ENCODE assay signal across 9 mouse cellular contexts in the genomic region with DNA sequence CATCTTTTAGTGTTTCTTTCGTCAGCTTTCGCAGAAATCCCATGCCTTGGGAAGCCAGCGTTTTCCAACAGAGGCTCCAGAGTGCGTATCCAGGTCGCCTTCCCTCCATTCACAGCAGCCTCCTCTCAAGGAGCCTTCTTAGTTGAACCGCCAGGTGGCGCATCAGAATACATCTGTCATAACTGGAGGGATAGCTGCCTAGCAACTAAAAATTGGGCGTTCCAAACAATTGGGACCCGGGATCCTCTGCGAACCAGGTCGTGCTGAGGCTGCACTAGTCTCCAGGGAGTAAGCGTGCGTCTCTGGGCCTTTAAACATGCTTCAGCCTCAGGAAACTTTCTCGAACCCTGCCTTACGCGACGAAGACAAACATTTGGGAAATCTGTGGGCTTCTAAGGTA. TPM values are rescaled to one million over a fixed set of nuclear protein-coding genes. Genes with fewer than 3 reads are reported as not detected.
DNase-seq lines count a peak whose midpoint lies in the region; ATAC-seq lines count a peak whose summit lies in the region.
"Had no signal": no experiment of that assay in that cellular context is flagged by ENCODE, and none has a peak within 500 bp of the region (broad histone marks: within the 10 kb centered on the region; RNA-seq: fewer than 3 reads in every experiment).

No protein-coding gene starts in this region.

- H3K9me3 ChIP-seq in heart, embryonic 14.5 days (ENCODE audit: control insufficient read depth, low read length): no peaks in the 10 kb centered on the region
- H3K9me3 ChIP-seq in liver, embryonic 12.5 days (replicated peaks): no peaks in the 10 kb centered on the region
- no peaks in the 10 kb centered on the region for H3K9me3 ChIP-seq in stomach, embryonic 14.5 days (ENCODE audit: control insufficient read depth, low read depth, low read length)

- no peak overlapping the region for H3K9ac ChIP-seq in heart, embryonic 14.5 days (ENCODE audit: low read length)
- H3K9ac ChIP-seq in liver, embryonic 12.5 days: no peak overlapping the region
- H3K9ac ChIP-seq in stomach, embryonic 14.5 days (replicated peaks; ENCODE audit: low read depth, low read length): no peak overlapping the region

- WGBS in heart, embryonic 14.5 days: 4% methylated on average over 17 of the region's 17 CpGs
- WGBS in liver, embryonic 12.5 days (ENCODE audit: insufficient replicate concordance): 5% methylated on average over 17 of the region's 17 CpGs
- WGBS in stomach, embryonic 14.5 days: 5% methylated on average over 17 of the region's 17 CpGs

- H3K27me3 ChIP-seq in heart, embryonic 14.5 days (ENCODE audit: control insufficient read depth, insufficient read depth, low read length): peaks cover 16% of the 10 kb centered on the region; the same call in 1 of the 2 replicates
- peaks cover 67% of the 10 kb centered on the region for H3K27me3 ChIP-seq in liver, embryonic 12.5 days (replicated peaks)
- peaks cover 5% of the 10 kb centered on the region; the same call in 1 of the 2 replicates for H3K27me3 ChIP-seq in stomach, embryonic 14.5 days (ENCODE audit: control insufficient read depth, insufficient read depth, low read length)

- H3K4me2 ChIP-seq in heart, embryonic 14.5 days (ENCODE audit: low read length): peak overlapping the region; percentile 40
- peak overlapping the region; percentile 47 for H3K4me2 ChIP-seq in liver, embryonic 12.5 days
- H3K4me2 ChIP-seq in stomach, embryonic 14.5 days (replicated peaks; ENCODE audit: low read depth, low read length): peak overlapping the region; percentile 40

- H3K27ac ChIP-seq in brown adipose tissue, adult 24 weeks (replicated peaks; ENCODE audit: low read depth, low read length): no peak overlapping the region
- H3K27ac ChIP-seq in heart, embryonic 14.5 days (replicated peaks in 1 of 2; ENCODE audit: control insufficient read depth in 1 of 2, insufficient read depth in 1 of 2, low read depth in 2 of 2, low read length in 2 of 2): no peak overlapping the region
- no peak overlapping the region for H3K27ac ChIP-seq in liver, embryonic 12.5 days
- H3K27ac ChIP-seq in stomach, embryonic 14.5 days (ENCODE audit: low read length): no peak overlapping the region

- H3K4me1 ChIP-seq in brown adipose tissue, adult 24 weeks (ENCODE audit: control insufficient read depth, insufficient read depth, insufficient read length, low read length): peaks cover 8% of the 10 kb centered on the region; the same call in 1 of the 2 replicates
- H3K4me1 ChIP-seq in heart, embryonic 14.5 days (ENCODE audit: control insufficient read depth in 2 of 2, insufficient read depth in 2 of 2, low read length in 2 of 2): peaks cover 6 to 11% of the 10 kb centered on the region in 2 experiments; a peak in 3 of 4 replicates
- peaks cover 13% of the 10 kb centered on the region for H3K4me1 ChIP-seq in liver, embryonic 12.5 days
- peaks cover 5% of the 10 kb centered on the region; the same call in 1 of the 2 replicates for H3K4me1 ChIP-seq in stomach, embryonic 14.5 days (ENCODE audit: control insufficient read depth, insufficient read depth, low read length)

- peak overlapping the region; percentile 33 for H3K4me3 ChIP-seq in brown adipose tissue, adult 24 weeks (ENCODE audit: insufficient read depth, low read depth, low read length)
- peak overlapping the region in 1 of 2 experiments; percentile 2; a peak in 1 of 4 replicates for H3K4me3 ChIP-seq in heart, embryonic 14.5 days (ENCODE audit: control insufficient read depth in 1 of 2, insufficient read depth in 1 of 2, low read depth in 1 of 2, low read length in 2 of 2)
- peak overlapping the region; percentile 13; the same call in 1 of the 2 replicates for H3K4me3 ChIP-seq in liver, embryonic 12.5 days
- peak overlapping the region; percentile 8 for H3K4me3 ChIP-seq in stomach, embryonic 14.5 days (ENCODE audit: low read depth, low read length)
- H3K4me3 ChIP-seq: erythroblast, embryonic 14.5 days had no signal

- no peaks in the 10 kb centered on the region for H3K36me3 ChIP-seq in heart, embryonic 14.5 days (ENCODE audit: control insufficient read depth, insufficient read depth, low read length)
- no peaks in the 10 kb centered on the region for H3K36me3 ChIP-seq in liver, embryonic 12.5 days
- no peaks in the 10 kb centered on the region for H3K36me3 ChIP-seq in stomach, embryonic 14.5 days (ENCODE audit: control insufficient read depth, insufficient read depth, low read length)

- DNase-seq in CD4-positive, CD25-positive, alpha-beta regulatory T cell, adult 2 months (ENCODE audit: low read depth, low spot score): peak; percentile 90
- DNase-seq in fibroblast of lung, adult 2 months (ENCODE audit: low read depth): peak; percentile 55
- DNase-seq in kidney, postnatal 10 days: peak; percentile 91
- peak; percentile 66 to 81 for DNase-seq in natural killer cell, adult 2 months (ENCODE audit: low spot score in 2 of 2)

- peak; percentile 64; the same call in 1 of the 2 replicates for ATAC-seq in heart, embryonic 14.5 days (ENCODE audit: insufficient number of reproducible peaks, insufficient read depth, low FRiP score, low read depth)
- ATAC-seq in liver, embryonic 12.5 days: peak; percentile 65; the same call in 1 of the 2 replicates
- peak; percentile 62; the same call in 1 of the 2 replicates for ATAC-seq in stomach, embryonic 14.5 days (ENCODE audit: insufficient number of reproducible peaks, insufficient read depth, low FRiP score, low read depth)

RNA-seq across cellular contexts. Expression of gene 5330417C22Rik, which starts 1.0 kb away (rescaled TPM):
- polyA plus RNA-seq in brown adipose tissue, adult 24 weeks (2012; ENCODE audit: insufficient read depth, insufficient read length, missing spikeins): not detected in 2 replicates
- 0.73 and 0.80 TPM in 2 replicates for polyA plus RNA-seq in heart, embryonic 14.5 days (2014; fragmentation: Nextera tagmentation; extraction: Ambion mirVana)
- polyA plus RNA-seq in liver, embryonic 12.5 days (2016; fragmentation: Nextera tagmentation; extraction: Ambion mirVana): 0.08 and 0.13 TPM in 2 replicates
- 7.4 and 15.0 TPM in 2 replicates for polyA plus RNA-seq in stomach, embryonic 14.5 days (2014; fragmentation: Nextera tagmentation; extraction: Ambion mirVana)

RNA-seq across cellular contexts. Expression of gene 1700013F07Rik, which starts 3.4 kb away (rescaled TPM):
- not detected in 2 replicates for polyA plus RNA-seq in brown adipose tissue, adult 24 weeks (2012; ENCODE audit: insufficient read depth, insufficient read length, missing spikeins)
- polyA plus RNA-seq in heart, embryonic 14.5 days (2014; fragmentation: Nextera tagmentation; extraction: Ambion mirVana): not detected in 2 replicates
- not detected in 2 replicates for polyA plus RNA-seq in liver, embryonic 12.5 days (2016; fragmentation: Nextera tagmentation; extraction: Ambion mirVana)
- polyA plus RNA-seq in stomach, embryonic 14.5 days (2014; fragmentation: Nextera tagmentation; extraction: Ambion mirVana): 0.42 and 0.65 TPM in 2 replicates
- polyA plus RNA-seq: erythroblast, embryonic 14.5 days had no signal

RNA-seq across cellular contexts. Expression of gene Tmem167b, which starts 25.0 kb away (rescaled TPM):
- 24.1 and 27.7 TPM in 2 replicates for polyA plus RNA-seq in brown adipose tissue, adult 24 weeks (2012; ENCODE audit: insufficient read depth, insufficient read length, missing spikeins)
- polyA plus RNA-seq in heart, embryonic 14.5 days (2014; fragmentation: Nextera tagmentation; extraction: Ambion mirVana): 32.1 and 35.6 TPM in 2 replicates
- polyA plus RNA-seq in liver, embryonic 12.5 days (2016; fragmentation: Nextera tagmentation; extraction: Ambion mirVana): 17.8 and 19.8 TPM in 2 replicates
- 41.1 and 46.0 TPM in 2 replicates for polyA plus RNA-seq in stomach, embryonic 14.5 days (2014; fragmentation: Nextera tagmentation; extraction: Ambion mirVana)

RNA-seq across cellular contexts. Expression of gene Taf13, which starts 34.2 kb away (rescaled TPM):
- 23.7 and 42.7 TPM in 2 replicates for polyA plus RNA-seq in brown adipose tissue, adult 24 weeks (2012; ENCODE audit: insufficient read depth, insufficient read length, missing spikeins)
- polyA plus RNA-seq in heart, embryonic 14.5 days (2014; fragmentation: Nextera tagmentation; extraction: Ambion mirVana): 23.3 and 24.8 TPM in 2 replicates
- 13.4 and 16.4 TPM in 2 replicates for polyA plus RNA-seq in liver, embryonic 12.5 days (2016; fragmentation: Nextera tagmentation; extraction: Ambion mirVana)
- polyA plus RNA-seq in stomach, embryonic 14.5 days (2014; fragmentation: Nextera tagmentation; extraction: Ambion mirVana): 44.5 and 46.8 TPM in 2 replicates
- polyA plus RNA-seq: erythroblast, embryonic 14.5 days had no signal

RNA-seq across cellular contexts. Expression of gene Wdr47, which starts 53.8 kb away (rescaled TPM):
- polyA plus RNA-seq in brown adipose tissue, adult 24 weeks (2012; ENCODE audit: insufficient read depth, insufficient read length, missing spikeins): 4.5 and 5.3 TPM in 2 replicates
- polyA plus RNA-seq in heart, embryonic 14.5 days (2014; fragmentation: Nextera tagmentation; extraction: Ambion mirVana): 8.0 and 10.0 TPM in 2 replicates
- 3.0 and 3.5 TPM in 2 replicates for polyA plus RNA-seq in liver, embryonic 12.5 days (2016; fragmentation: Nextera tagmentation; extraction: Ambion mirVana)
- 14.0 and 15.3 TPM in 2 replicates for polyA plus RNA-seq in stomach, embryonic 14.5 days (2014; fragmentation: Nextera tagmentation; extraction: Ambion mirVana)
